Mouse (Mus musculus): Measurements from ENCODE around the gene Cnot2.
A peak's percentile ranks its signal among the peaks of the same experiment; 100 is the strongest.

Gene Cnot2

DNA sequence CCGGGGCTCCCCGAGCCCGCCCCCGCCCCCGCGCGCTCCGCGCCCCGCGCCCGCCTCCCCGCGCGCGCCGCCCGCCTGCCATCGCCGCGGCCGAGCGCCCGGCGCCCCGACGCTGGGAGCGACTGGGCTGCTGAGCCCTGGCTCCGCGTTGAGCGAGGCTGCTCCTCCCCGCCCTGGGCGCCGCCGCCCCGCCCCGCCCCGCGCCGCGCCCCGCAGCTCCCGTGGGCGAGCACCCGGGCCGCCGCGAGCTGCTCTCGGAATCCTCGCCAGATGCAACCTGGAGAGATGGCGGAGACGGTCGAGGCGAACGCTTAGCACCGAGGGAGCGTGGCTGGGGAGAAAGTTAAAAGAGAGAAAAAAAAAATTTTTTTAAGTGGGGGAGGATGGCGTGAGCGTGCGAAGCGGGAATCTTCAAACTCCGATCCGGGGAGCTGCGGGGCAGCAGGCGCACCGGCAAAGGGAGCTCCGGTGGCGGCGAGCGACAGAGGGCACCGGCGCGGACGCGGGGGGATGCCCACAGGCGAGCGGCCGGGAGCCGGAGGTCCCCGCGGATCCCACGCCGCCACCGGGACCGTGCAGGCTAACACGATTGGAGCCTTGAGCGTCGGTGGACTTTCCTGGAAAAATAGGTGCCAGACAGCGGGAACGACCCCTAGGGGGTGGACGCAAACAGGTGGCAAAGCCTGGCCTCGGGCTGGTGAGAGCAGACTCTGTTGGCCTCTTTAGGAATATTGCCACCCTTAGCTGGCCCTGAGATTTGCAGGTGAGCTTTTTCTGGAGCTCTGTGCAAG is 107.4 kb downstream of the Cnot2 start, which contains the start of gene Kcnmb4:
Kcnmb4 (minus strand) TSS at position 120 of the 791 bp plus-strand sequence.
- peak in 1 of 2 experiments; percentile 33 for DNase-seq

DNA sequence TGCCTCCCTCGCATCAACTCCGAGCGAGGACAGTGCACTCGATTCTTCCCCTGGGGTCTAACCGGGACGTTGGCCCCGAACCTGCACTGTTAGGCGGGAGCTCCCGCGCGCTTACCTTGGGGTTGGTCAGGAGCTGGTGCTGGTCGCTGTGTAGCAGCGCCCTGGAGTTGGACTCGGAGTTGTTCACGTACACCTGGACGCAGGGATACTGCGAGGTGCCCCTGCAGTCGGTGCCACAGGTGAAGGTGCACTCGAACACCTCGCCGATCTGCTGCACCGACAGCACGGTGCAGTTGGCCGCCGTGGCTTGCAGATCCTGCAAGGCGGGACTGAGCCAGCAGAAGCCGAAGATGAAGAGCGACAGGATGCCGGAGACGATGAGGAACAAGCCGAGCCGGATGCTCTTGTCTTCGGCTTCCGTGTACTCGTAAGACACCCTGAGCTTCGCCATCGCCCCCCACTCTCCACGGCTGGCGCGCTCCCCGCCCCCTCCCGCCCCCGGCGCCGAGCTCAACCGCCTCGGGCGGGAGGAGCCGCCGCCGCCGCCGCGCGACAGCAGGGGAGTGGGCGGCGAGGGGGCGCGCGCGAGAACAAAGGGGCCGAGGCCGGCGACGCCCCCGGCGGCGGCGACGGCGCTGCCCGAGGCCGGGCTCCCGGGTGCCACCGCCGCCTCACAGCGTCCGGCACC is 108.1 kb downstream of the Cnot2 start:
- peak; percentile 14 to 41 for DNase-seq

DNA sequence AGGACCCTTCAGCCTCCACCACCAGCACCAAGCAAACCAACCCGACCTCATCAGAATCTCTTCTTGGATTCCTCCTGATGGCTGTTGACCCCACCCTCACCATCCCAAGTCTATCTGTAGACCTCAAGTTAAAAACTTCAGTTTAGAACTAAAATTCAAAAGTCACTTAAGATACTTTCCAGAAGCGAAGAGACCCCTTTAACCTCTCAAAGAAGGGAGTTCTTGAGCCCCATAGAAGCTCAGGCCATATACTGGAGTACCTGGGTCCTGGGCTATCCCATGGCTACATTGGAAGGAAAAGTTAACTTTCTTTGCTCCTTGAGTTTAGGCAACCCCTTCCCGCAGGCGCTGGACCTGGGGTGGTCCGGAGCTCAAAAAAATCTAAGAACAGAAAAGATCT is 108.7 kb downstream of the Cnot2 start:
- DNase-seq: no peak

DNA sequence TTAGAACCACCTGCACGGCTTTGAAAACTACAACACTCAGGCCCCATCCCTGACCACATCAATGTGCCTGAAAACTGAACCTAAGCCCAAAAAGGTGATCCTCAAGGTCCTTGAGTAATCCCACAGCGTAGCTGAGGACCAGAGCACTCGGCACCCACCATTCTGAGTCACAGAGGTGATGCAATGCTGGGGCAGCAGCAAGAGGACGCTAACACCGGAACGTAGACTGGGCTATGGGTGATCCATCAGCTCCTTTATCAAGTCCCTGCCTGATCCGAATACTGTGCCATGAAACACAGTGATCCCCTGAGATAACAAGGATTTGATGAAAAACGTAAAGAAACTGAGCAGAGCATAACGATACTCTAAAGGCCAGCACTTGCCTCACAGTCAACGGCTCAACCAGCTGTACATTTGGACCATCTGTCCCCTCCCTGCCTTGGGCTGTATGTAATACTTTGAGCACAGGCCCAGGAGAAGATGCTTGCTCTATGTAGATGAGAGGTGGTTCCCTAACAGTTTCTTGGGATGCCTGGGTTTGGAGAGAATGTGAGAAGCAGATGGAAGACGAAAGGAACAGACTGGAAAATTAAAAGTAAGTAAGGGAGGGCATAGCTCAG is 110.9 kb downstream of the Cnot2 start:
- DNase-seq: no peak

DNA sequence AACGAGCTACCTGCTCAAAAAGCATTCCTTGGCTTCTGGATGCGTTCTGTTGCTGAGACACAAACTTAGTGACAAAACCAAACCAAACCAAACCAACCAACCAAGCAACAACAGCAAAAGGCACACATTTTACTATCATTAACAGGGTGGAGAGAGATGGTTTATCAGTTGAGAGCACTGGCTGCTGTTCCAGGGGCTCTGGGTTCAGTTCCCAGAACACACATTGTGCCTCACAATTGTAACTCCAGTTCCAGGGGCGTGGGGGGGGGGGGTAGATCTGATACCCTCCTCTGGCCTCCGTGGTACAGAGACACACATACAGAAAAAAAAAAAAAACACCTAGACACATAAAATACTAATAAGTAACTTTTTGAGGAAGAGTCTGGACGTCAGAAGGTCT is 113.2 kb downstream of the Cnot2 start:
- DNase-seq: no peak

DNA sequence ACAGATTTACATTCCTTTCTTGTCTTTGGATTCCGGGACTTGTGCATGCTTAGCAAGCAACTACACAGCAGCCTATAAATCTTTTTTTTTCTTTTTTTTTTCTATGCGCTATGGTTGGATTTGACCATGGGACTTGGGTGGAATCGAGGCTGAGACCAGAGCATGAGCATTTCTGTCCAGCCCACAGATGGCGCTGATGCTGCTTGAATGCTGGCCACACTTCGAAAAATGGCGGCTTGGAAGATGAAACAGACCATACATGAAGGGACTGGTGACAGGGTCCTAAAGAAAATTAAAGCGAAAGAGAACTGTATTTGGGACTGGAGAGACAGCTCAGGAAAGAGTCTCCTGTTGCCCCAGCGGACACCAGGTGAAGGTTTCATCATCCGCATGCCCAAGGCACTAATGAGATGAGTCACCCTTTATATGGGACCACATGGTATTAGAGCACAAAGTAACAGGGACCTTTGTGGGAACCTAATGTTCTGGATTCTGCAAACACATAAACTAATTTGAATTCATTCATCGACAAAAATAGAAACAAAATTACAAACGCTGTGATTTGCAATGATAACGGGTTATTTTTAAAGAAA is 117.5 kb downstream of the Cnot2 start:
- peak in 1 of 2 experiments; percentile 14 for DNase-seq

DNA sequence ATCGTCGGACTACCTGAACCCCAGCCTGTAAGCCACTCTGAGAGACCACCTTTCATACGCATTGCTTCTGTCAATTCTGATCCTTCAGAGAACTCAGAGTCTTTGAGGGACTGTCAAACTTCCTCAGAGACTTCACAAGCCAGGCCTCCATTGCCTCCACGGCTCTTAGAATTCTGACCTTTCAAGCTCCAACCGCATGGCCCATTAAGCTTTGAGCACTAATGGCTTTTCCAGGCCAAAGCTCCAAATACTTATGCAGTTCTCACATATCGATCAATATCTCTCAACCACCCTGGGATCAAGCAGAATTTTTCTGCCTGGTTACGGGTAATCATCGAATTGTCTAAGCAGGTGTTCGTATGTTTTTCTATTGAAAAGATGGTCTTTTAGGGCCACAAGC is 119.9 kb downstream of the Cnot2 start:
- no peak for DNase-seq

DNA sequence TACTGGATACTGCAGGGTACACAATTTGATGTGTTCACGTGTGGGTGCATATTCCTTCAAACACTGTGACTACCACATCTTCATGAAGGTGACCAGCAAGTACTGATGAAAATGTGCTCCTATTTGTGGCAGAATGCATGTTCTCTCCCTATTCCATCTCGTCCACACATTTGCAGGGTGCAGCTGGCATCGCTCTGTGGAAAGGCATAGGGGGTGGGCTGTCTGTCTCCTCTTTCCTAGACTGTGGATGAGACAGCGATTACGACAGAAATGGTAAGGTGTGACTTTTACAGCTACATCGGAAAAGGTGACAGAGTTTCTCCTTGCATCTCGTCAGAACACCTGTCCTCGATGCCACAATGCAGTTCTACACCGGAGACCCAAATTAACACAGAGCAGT is 122.5 kb downstream of the Cnot2 start:
- no peak for DNase-seq

DNA sequence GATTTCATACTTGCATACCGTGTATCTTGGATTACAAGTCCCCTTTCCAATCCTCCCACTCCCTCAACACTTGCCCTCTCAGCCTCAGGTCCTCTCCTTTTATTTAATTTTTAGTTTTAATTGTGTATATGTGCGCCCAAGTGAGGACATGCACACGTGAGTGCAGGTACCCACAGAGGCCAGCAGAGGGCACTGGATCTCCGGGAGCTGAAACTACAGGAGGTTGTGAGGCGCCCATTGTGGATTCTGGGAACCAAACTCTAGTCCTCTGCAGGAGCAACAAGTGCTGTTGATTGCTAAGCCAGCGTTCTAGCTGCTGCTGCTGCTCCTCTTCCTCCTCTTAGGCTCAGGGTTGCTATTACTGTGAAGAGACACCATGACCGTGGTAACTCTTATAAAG is 128.5 kb downstream of the Cnot2 start:
- DNase-seq: no peak

DNA sequence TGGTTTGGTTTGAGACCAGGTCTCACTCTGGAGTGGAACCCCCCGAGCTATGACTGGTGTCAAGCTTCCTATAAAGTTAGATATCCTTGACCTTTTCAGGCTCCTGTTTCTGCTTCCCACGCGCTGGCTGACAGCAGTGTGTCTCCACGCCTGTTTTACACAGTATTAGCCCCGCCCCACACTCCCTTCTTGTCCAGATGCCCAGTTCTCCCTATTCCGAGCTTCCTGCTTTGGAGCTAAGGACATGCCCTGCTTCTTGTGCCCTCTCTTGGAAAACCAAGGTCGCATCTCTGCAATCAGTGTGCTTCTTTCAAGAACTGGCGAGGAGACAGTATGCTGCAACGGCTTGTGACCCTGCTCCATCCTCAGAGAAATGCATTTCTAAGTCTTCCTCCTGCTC is 130.7 kb downstream of the Cnot2 start:
- no peak for DNase-seq

DNA sequence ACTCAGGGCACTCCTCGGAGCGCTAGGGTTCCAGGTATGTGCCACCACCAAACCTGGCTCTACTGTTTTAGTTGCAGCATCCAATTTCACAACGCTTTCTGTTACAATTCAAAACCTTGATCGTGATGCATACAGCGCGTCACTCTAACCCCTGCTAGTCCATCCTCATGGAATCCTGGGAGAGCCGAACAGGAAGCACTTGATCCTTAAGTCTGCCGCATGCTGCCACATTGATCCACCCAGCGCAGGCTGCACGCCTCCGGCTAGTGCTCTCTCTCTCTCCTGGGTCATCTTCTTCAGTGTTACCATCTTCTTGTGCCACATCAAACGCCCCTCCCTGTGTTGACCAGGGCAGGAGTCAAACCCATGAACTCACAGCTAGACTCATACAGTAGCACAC is 133.1 kb downstream of the Cnot2 start:
- DNase-seq: no peak

DNA sequence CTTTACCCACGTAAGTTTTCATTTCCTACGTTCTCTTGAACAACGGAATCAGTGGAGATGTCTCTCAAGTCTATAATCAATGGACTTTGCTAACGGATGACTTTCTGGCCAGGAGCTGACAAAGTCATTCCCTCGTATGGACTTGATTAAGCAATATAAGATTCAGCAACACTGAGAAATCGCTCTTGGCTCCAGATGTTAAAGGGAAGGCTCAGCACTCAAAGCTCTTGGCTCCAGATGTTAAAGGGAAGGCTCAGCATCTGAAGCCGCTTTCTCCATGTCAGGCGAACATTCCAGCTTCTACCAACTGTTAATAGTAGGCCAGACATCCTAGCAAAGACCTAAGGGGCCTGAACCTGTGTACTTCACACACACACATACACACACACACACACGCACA is 134.1 kb downstream of the Cnot2 start:
- no peak for DNase-seq

DNA sequence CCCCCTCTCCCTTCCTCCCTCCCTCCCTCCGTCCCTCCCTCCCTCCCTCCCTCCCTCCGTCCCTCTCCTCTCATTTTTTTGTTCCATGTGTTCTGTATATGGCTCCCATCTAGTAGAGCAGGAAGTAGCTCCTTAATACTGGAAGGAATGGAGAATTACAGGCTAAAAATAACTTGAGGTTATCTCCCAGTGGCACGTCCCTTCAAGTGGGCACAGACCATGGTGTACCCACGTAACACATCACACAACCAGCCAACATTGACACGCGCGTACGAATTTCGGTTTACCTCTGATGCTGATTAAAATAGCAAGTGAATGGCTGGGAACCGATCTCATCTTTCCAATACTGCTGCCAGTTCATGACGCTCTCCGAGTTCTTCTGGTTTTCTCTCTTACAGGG is 135.3 kb downstream of the Cnot2 start:
- DNase-seq: no peak

DNA sequence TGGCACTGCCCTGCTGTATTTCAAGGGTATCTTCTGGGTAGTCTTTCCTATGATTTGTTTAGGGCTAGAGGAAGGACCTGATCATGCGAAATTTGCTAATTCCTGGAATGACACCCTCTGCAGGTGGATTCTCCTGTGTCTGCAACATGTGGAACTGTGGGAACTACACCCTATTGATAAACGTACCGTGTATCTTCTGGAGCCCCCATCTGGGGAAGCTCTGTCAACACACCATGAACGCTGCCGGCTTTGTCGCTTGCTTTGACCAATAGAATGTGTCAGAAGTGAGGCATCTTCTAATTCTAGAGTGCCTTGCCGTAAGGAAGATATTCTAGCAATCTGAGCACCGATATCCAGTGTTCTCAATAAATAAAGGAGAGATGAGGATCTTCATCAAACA is 136.5 kb downstream of the Cnot2 start:
- no peak for DNase-seq

DNA sequence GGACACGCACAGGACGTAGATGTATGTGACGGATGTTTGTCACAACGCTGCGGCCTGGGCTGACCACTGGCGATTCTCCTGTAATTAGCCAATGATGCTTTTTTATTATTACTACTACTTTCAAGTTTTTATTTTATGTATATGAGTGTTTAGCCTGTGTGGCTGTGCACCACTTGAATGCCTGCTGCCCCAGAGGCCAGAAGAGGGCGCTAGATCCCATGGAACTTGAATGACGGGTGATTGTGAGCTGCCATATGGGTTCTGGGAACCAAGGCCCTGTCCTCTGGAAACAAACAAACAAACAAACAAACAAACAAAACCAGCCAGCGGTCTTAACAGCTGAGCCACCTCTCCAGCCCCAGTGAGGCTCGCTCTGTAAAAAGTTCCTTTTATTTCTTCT is 136.9 kb downstream of the Cnot2 start:
- no peak for DNase-seq

DNA sequence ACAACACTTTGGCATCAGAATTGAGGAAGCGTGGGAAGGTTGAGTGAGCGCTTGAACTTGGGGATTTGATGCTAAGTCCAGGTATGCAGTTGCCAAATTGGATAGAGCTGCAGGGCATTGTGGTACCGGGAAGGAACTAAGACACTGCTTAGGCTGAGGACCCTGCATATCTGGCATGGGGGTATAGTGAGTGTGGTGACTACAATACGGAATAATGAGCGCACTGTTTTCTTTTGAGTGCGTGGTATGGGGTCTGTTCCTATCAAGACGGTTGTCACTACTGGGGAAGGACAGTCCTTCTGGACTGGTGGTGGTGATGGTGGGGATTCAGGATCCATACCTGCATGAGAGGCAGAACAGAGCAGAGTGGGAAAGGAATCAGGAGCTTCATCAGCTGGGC is 140.4 kb downstream of the Cnot2 start:
- DNase-seq: no peak

DNA sequence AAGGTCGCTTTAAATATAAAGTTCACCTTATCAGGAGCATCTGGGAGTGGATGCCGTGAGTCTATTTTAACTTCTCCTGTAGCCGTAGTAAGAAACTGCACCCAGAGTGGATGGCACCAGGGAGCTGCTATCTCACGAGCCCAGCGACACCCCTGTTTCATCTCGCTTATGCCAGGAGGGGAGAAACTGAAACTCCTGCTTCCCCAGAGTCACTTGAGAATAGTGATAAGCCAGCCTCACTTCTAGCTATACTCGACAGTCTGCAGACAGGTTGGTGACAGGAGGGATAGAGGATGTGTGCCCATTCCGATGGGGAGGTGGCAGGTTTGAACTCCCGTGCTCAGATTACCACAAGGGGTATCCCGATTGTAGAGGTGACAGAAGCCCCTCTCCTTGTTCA is 141.2 kb downstream of the Cnot2 start:
- no peak for DNase-seq

DNA sequence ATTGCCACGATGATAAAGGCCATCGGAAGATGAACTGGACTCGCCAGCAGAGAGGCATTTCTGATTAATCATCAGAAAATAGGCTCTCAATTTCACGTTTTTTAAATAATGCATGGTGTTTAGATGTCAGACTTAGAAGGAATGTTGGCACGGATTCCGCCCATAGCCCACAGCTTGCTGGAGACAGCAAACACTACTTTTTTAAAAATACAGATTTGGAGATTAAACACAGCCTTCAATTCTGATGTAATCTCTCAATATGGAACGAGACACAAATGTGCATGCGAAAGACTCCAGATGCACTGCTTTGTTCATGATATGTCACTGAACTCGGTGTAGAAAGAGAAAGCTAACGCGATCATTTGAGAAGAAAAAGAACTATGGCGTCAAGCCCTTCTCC is 145.9 kb downstream of the Cnot2 start:
- no peak for DNase-seq

All from spleen, adult 18-20 months (tissue).